In genomic region chr7:25843492-25843891, GRCm38 (mm10) we compare ENCODE assay signal across 21 mouse cellular contexts. TPM values are rescaled to one million over a fixed set of nuclear protein-coding genes. Genes with fewer than 3 reads are reported as not detected.
DNase-seq lines count a peak whose midpoint lies in the region; ATAC-seq and TF ChIP-seq lines count a peak whose summit lies in the region.
"Had no signal": no experiment of that assay in that cellular context is flagged by ENCODE, and none has a peak within 500 bp of the region (broad histone marks: within the 10 kb centered on the region; RNA-seq: fewer than 3 reads in every experiment).

No protein-coding gene starts in this region.

- no peak overlapping the region for H3K27ac ChIP-seq in hindbrain, postnatal 0 days
- no peak overlapping the region for H3K27ac ChIP-seq in hindbrain, embryonic 16.5 days (ENCODE audit: low read depth, low read length)
- no peak overlapping the region for H3K27ac ChIP-seq in liver, postnatal 0 days (ENCODE audit: low read depth)
- no peak overlapping the region for H3K27ac ChIP-seq in liver, embryonic 11.5 days (ENCODE audit: low read depth, low read length)
- H3K27ac ChIP-seq in midbrain, postnatal 0 days (ENCODE audit: low read depth, low read length): no peak overlapping the region
- H3K27ac ChIP-seq: embryonic facial prominence, embryonic 13.5 days; heart, adult 2 months; hindbrain, embryonic 10.5 days; midbrain, embryonic 12.5 days had no signal

- no peaks in the 10 kb centered on the region for H3K36me3 ChIP-seq in hindbrain, postnatal 0 days (ENCODE audit: insufficient read depth, low read length)
- no peaks in the 10 kb centered on the region for H3K36me3 ChIP-seq in hindbrain, embryonic 16.5 days (ENCODE audit: control insufficient read depth, insufficient read depth, low read length)
- no peaks in the 10 kb centered on the region for H3K36me3 ChIP-seq in liver, postnatal 0 days (replicated peaks; ENCODE audit: insufficient read depth, low read length)
- H3K36me3 ChIP-seq in liver, embryonic 11.5 days (ENCODE audit: control insufficient read depth, insufficient read depth, low read length): no peaks in the 10 kb centered on the region
- H3K36me3 ChIP-seq in midbrain, postnatal 0 days (ENCODE audit: insufficient read depth, low read length): no peaks in the 10 kb centered on the region
- H3K36me3 ChIP-seq: embryonic facial prominence, embryonic 13.5 days; hindbrain, embryonic 10.5 days; midbrain, embryonic 12.5 days had no signal

- ATAC-seq in hindbrain, postnatal 0 days: no peak
- ATAC-seq in hindbrain, embryonic 16.5 days: no peak
- ATAC-seq in liver, postnatal 0 days: no peak
- ATAC-seq in liver, embryonic 11.5 days (replicated peaks; ENCODE audit: low FRiP score): no peak
- no peak for ATAC-seq in midbrain, postnatal 0 days (ENCODE audit: low FRiP score)

- no peak overlapping the region for H3K9ac ChIP-seq in hindbrain, postnatal 0 days (replicated peaks; ENCODE audit: low read length)
- no peak overlapping the region for H3K9ac ChIP-seq in hindbrain, embryonic 16.5 days (ENCODE audit: low read depth, low read length)
- H3K9ac ChIP-seq in liver, postnatal 0 days (replicated peaks): no peak overlapping the region
- H3K9ac ChIP-seq in liver, embryonic 11.5 days (ENCODE audit: low read depth, low read length): no peak overlapping the region
- no peak overlapping the region for H3K9ac ChIP-seq in midbrain, postnatal 0 days (replicated peaks; ENCODE audit: low read length, poor library complexity, severe bottlenecking)
- H3K9ac ChIP-seq: embryonic facial prominence, embryonic 13.5 days; midbrain, embryonic 12.5 days had no signal

- H3K4me1 ChIP-seq in hindbrain, postnatal 0 days (ENCODE audit: insufficient read depth, low read length): no peaks in the 10 kb centered on the region
- H3K4me1 ChIP-seq in hindbrain, embryonic 16.5 days (ENCODE audit: control insufficient read depth, insufficient read depth, low read depth, low read length): no peaks in the 10 kb centered on the region
- H3K4me1 ChIP-seq in liver, postnatal 0 days (ENCODE audit: insufficient read depth): no peaks in the 10 kb centered on the region
- H3K4me1 ChIP-seq in liver, embryonic 11.5 days (replicated peaks; ENCODE audit: control insufficient read depth, insufficient read depth, low read length): no peaks in the 10 kb centered on the region
- no peaks in the 10 kb centered on the region for H3K4me1 ChIP-seq in midbrain, postnatal 0 days (ENCODE audit: insufficient read depth, low read length)
- H3K4me1 ChIP-seq: embryonic facial prominence, embryonic 13.5 days; hindbrain, embryonic 10.5 days; midbrain, embryonic 12.5 days had no signal

- peak; percentile 5 for DNase-seq in hindbrain, postnatal 0 days (ENCODE audit: low spot score)
- no peak for DNase-seq in liver, postnatal 0 days
- no peak for DNase-seq in liver, embryonic 11.5 days (ENCODE audit: low spot score)
- DNase-seq in MN1 (ENCODE audit: low spot score): peak; percentile 90
- DNase-seq in kidney, postnatal 14 days: peak; percentile 54
- no peak for DNase-seq in right cerebral cortex, adult 2 months (ENCODE audit: low spot score in 2 of 2)
- DNase-seq in midbrain, postnatal 0 days (ENCODE audit: low spot score): no peak
- DNase-seq: adrenal gland, postnatal 36 days; cerebellum, adult 9-10 months; gastrocnemius, postnatal 14 days; heart, adult 2 months; right cerebral cortex, postnatal 4 days had no signal

- no peak overlapping the region for H3K4me3 ChIP-seq in hindbrain, postnatal 0 days (ENCODE audit: low read length)
- no peak overlapping the region for H3K4me3 ChIP-seq in hindbrain, embryonic 16.5 days (ENCODE audit: low read length)
- no peak overlapping the region for H3K4me3 ChIP-seq in liver, postnatal 0 days (ENCODE audit: low read depth, low read length)
- no peak overlapping the region for H3K4me3 ChIP-seq in liver, embryonic 11.5 days (ENCODE audit: low read depth, low read length)
- no peak overlapping the region for H3K4me3 ChIP-seq in midbrain, postnatal 0 days (ENCODE audit: low read depth, low read length)
- H3K4me3 ChIP-seq: embryonic facial prominence, embryonic 13.5 days; heart, adult 2 months; hindbrain, embryonic 10.5 days; midbrain, embryonic 12.5 days had no signal

- WGBS in hindbrain, postnatal 0 days: 16% methylated on average over 2 of the region's 2 CpGs
- WGBS in hindbrain, embryonic 16.5 days: 31% methylated on average over 2 of the region's 2 CpGs
- 42% methylated on average over 2 of the region's 2 CpGs for WGBS in liver, postnatal 0 days (ENCODE audit: insufficient replicate concordance)
- 36% methylated on average over 2 of the region's 2 CpGs for WGBS in liver, embryonic 11.5 days
- WGBS in midbrain, postnatal 0 days: 19% methylated on average over 2 of the region's 2 CpGs

- TF ChIP-seq CTCF in hindbrain, postnatal 0 days (IDR thresholded peaks at IDR 0.05; ENCODE audit: low read depth): peak; percentile 22; the same call in 1 of the 2 replicates
- TF ChIP-seq CTCF in liver, postnatal 0 days (IDR thresholded peaks at IDR 0.05; ENCODE audit: low read depth): 0 out of 2 replicates have a peak, but pooled peaks have one; percentile 4
- TF ChIP-seq CTCF in midbrain, postnatal 0 days (IDR thresholded peaks at IDR 0.05): no peak

- no peaks in the 10 kb centered on the region for H3K9me3 ChIP-seq in hindbrain, postnatal 0 days (ENCODE audit: low read length)
- no peaks in the 10 kb centered on the region for H3K9me3 ChIP-seq in hindbrain, embryonic 16.5 days (ENCODE audit: control insufficient read depth, low read length)
- no peaks in the 10 kb centered on the region for H3K9me3 ChIP-seq in liver, postnatal 0 days (ENCODE audit: low read length)
- no peaks in the 10 kb centered on the region for H3K9me3 ChIP-seq in liver, embryonic 11.5 days (ENCODE audit: control insufficient read depth, low read length)
- H3K9me3 ChIP-seq in midbrain, postnatal 0 days (ENCODE audit: low read length): no peaks in the 10 kb centered on the region
- H3K9me3 ChIP-seq: embryonic facial prominence, embryonic 13.5 days; hindbrain, embryonic 10.5 days; midbrain, embryonic 12.5 days had no signal

- no peak overlapping the region for H3K4me2 ChIP-seq in hindbrain, postnatal 0 days (ENCODE audit: low read depth, low read length)
- H3K4me2 ChIP-seq in hindbrain, embryonic 16.5 days (ENCODE audit: low read length): no peak overlapping the region
- no peak overlapping the region for H3K4me2 ChIP-seq in liver, postnatal 0 days (ENCODE audit: low read depth, low read length)
- H3K4me2 ChIP-seq in liver, embryonic 11.5 days: no peak overlapping the region
- no peak overlapping the region for H3K4me2 ChIP-seq in midbrain, postnatal 0 days (ENCODE audit: low read depth, low read length, poor library complexity, severe bottlenecking)
- H3K4me2 ChIP-seq: embryonic facial prominence, embryonic 13.5 days; midbrain, embryonic 12.5 days had no signal

- no peak for TF ChIP-seq EP300 in liver, postnatal 0 days (IDR thresholded peaks at IDR 0.05; ENCODE audit: low read depth)

- H3K27me3 ChIP-seq in hindbrain, postnatal 0 days (ENCODE audit: insufficient read depth, low read length): no peaks in the 10 kb centered on the region
- H3K27me3 ChIP-seq in hindbrain, embryonic 16.5 days (replicated peaks; ENCODE audit: control insufficient read depth, insufficient read depth, low read length): no peaks in the 10 kb centered on the region
- H3K27me3 ChIP-seq in liver, postnatal 0 days (ENCODE audit: insufficient read depth, low read length): no peaks in the 10 kb centered on the region
- no peaks in the 10 kb centered on the region for H3K27me3 ChIP-seq in liver, embryonic 11.5 days (replicated peaks; ENCODE audit: control insufficient read depth, insufficient read depth, low read length)
- H3K27me3 ChIP-seq in midbrain, postnatal 0 days (ENCODE audit: insufficient read depth, low read length): no peaks in the 10 kb centered on the region
- H3K27me3 ChIP-seq: embryonic facial prominence, embryonic 13.5 days; midbrain, embryonic 12.5 days had no signal

RNA-seq across cellular contexts. Expression of gene Cyp2s1, which starts 26.8 kb away (rescaled TPM):
- total RNA-seq in hindbrain, postnatal 0 days (2014; rRNA removed): 3.8 and 4.4 TPM in 2 replicates
- 3.5 and 4.3 TPM in 2 replicates for polyA plus RNA-seq in hindbrain, postnatal 0 days (2015; fragmentation: Nextera tagmentation; extraction: Ambion mirVana)
- polyA plus RNA-seq in hindbrain, embryonic 16.5 days (2015; fragmentation: Nextera tagmentation; extraction: Ambion mirVana): 4.1 and 4.6 TPM in 2 replicates
- polyA plus RNA-seq in liver, postnatal 0 days (2015; fragmentation: Nextera tagmentation; extraction: Ambion mirVana): 0.65 and 0.92 TPM in 2 replicates
- polyA plus RNA-seq in liver, embryonic 11.5 days (2014; fragmentation: Nextera tagmentation; extraction: Ambion mirVana): 1.4 and 2.6 TPM in 2 replicates
- 3.0 and 4.8 TPM in 2 replicates for total RNA-seq in midbrain, postnatal 0 days (2014; rRNA removed)
- 2.5 and 3.4 TPM in 2 replicates for polyA plus RNA-seq in midbrain, postnatal 0 days (2015; fragmentation: Nextera tagmentation; extraction: Ambion mirVana)

RNA-seq across cellular contexts. Expression of gene Cyp2b10, which starts 53.9 kb away (rescaled TPM):
- total RNA-seq in hindbrain, postnatal 0 days (2014; rRNA removed): not detected in 2 replicates
- not detected in 2 replicates for polyA plus RNA-seq in hindbrain, postnatal 0 days (2015; fragmentation: Nextera tagmentation; extraction: Ambion mirVana)
- polyA plus RNA-seq in hindbrain, embryonic 16.5 days (2015; fragmentation: Nextera tagmentation; extraction: Ambion mirVana): not detected in 2 replicates
- 3.4 and 5.8 TPM in 2 replicates for polyA plus RNA-seq in liver, postnatal 0 days (2015; fragmentation: Nextera tagmentation; extraction: Ambion mirVana)
- polyA plus RNA-seq in liver, embryonic 11.5 days (2014; fragmentation: Nextera tagmentation; extraction: Ambion mirVana): not detected in 2 replicates
- not detected in 2 replicates for total RNA-seq in midbrain, postnatal 0 days (2014; rRNA removed)
- not detected in 2 replicates for polyA plus RNA-seq in midbrain, postnatal 0 days (2015; fragmentation: Nextera tagmentation; extraction: Ambion mirVana)
- total RNA-seq: CH12.LX; gastrocnemius, postnatal 14 days; layer of hippocampus, postnatal 14 days had no signal
- polyA plus RNA-seq: embryonic facial prominence, embryonic 13.5 days; heart, embryonic 16.5 days; hindbrain, embryonic 10.5 days; intestine, embryonic 14.5 days; midbrain, embryonic 12.5 days; neural tube, embryonic 14.5 days had no signal

RNA-seq across cellular contexts. Expression of gene Axl, which starts 55.0 kb away (rescaled TPM):
- 41.7 and 44.3 TPM in 2 replicates for total RNA-seq in hindbrain, postnatal 0 days (2014; rRNA removed)
- polyA plus RNA-seq in hindbrain, postnatal 0 days (2015; fragmentation: Nextera tagmentation; extraction: Ambion mirVana): 24.5 and 26.8 TPM in 2 replicates
- 18.1 and 25.5 TPM in 2 replicates for polyA plus RNA-seq in hindbrain, embryonic 16.5 days (2015; fragmentation: Nextera tagmentation; extraction: Ambion mirVana)
- polyA plus RNA-seq in liver, postnatal 0 days (2015; fragmentation: Nextera tagmentation; extraction: Ambion mirVana): 26.6 and 27.4 TPM in 2 replicates
- 34.2 and 35.4 TPM in 2 replicates for polyA plus RNA-seq in liver, embryonic 11.5 days (2014; fragmentation: Nextera tagmentation; extraction: Ambion mirVana)
- total RNA-seq in midbrain, postnatal 0 days (2014; rRNA removed): 22.2 and 28.1 TPM in 2 replicates
- 16.5 and 20.7 TPM in 2 replicates for polyA plus RNA-seq in midbrain, postnatal 0 days (2015; fragmentation: Nextera tagmentation; extraction: Ambion mirVana)

Comparison
In these comparisons a context has a peak if more than half of its experiments do, and no peak if none do; other contexts are left out.
1. DNase-seq: peak in hindbrain, postnatal 0 days (single experiment), MN1 (single experiment) and kidney, postnatal 14 days (single experiment); none in liver, postnatal 0 days (single experiment), liver, embryonic 11.5 days (single experiment), right cerebral cortex, adult 2 months (0 of 2) and midbrain, postnatal 0 days (single experiment).